Mouse (Mus musculus) olfactory bulb, adult 2 months (tissue): Measurements from ENCODE around the gene Wdr1. TPM values are rescaled to one million over a fixed set of nuclear protein-coding genes. Genes with fewer than 3 reads are reported as not detected.
A peak's percentile ranks its signal among the peaks of the same experiment; 100 is the strongest.
"Not testable (repeated sequence)": the region's sequence is repeated elsewhere in the genome, so short reads cannot be mapped to it uniquely, and the experiment has no call there.

Source experiments
- H3K27ac ChIP-seq: fragments of 200-500 bp; 2 replicates; pipeline ENCODE4 v1.5.1; 2012; ENCODE audit warnings: low read depth, low read length; ENCODE audit not compliant: insufficient read depth
- H3K4me1 ChIP-seq: fragments of 200-500 bp; 2 replicates; pipeline ENCODE4 v1.6.1; 2012; ENCODE audit warnings: low read length; ENCODE audit not compliant: control insufficient read depth, insufficient read depth
- H3K4me3 ChIP-seq: fragments of 200-500 bp; 2 replicates; pipeline ENCODE4 v1.5.1; 2012; ENCODE audit warnings: mild to moderate bottlenecking, low read depth, low read length, moderate library complexity; ENCODE audit not compliant: insufficient read depth
- CTCF ChIP-seq: fragments of 200-500 bp; IDR thresholded peaks from 2 replicates; pipeline ENCODE4 v1.5.1; 2012; ENCODE audit warnings: low read depth, mild to moderate bottlenecking, low read length, moderate library complexity; ENCODE audit not compliant: insufficient read depth
- POLR2A ChIP-seq: fragments of 200-500 bp; IDR thresholded peaks from 2 replicates; pipeline ENCODE4 v1.6.1; 2012; ENCODE audit warnings: mild to moderate bottlenecking, low read depth, low read length, moderate library complexity; ENCODE audit not compliant: insufficient read depth
- WGBS: fragments of 180-500 bp; shearing (Covaris S2); methylation state at CpG from one replicate; pipeline ENCODE4 v1.1.7; 2018; 5-methylcytosine and 5-hydroxymethylcytosine counted together
- polyA plus RNA-seq: library from polyadenylated mRNA; stranded (reverse); fragments of >200 nt; gene quantifications from 2 replicates; pipeline ENCODE4 v1.2.4, GENCODE M21; 2012; ENCODE audit warnings: low replicate concordance; ENCODE audit not compliant: missing spikeins, insufficient read depth, insufficient read length

Gene Wdr1
- polyA plus RNA-seq: 427 TPM in 1 of 2 replicates, not detected in the other

GRCm38 (mm10) chr5:38563121-38563520 lies at the start of gene Wdr1:
TSS of gene Wdr1 (minus strand) at chr5:38563221.
- 85% methylated on average over 2 of the region's 2 CpGs for WGBS
- TF ChIP-seq POLR2A (no peak), CTCF (no peak)
- H3K4me1 ChIP-seq: peaks cover 14% of the 10 kb centered on the region
- peak within 1 kb of the TSS; percentile 83 for H3K4me3 ChIP-seq
- peak within 1 kb of the TSS; percentile 86 for H3K27ac ChIP-seq

- no peaks in the 10 kb centered on the region for H3K4me1 ChIP-seq
- TF ChIP-seq POLR2A (no peak), CTCF (no peak)
- no peak overlapping the region for H3K4me3 ChIP-seq
- WGBS: 59% methylated on average over 3 of the region's 3 CpGs
- no peak overlapping the region for H3K27ac ChIP-seq
These were observed 48.1 kb upstream of the Wdr1 start for GRCm38 (mm10) chr5:38611118-38611517.

GRCm38 (mm10) chr5:38608219-38608618 lies 45.2 kb upstream of the Wdr1 start:
- 83% methylated on average over 4 of the region's 4 CpGs for WGBS
- not testable (repeated sequence) for H3K4me1 ChIP-seq, H3K27ac ChIP-seq, H3K4me3 ChIP-seq

GRCm38 (mm10) chr5:38598647-38599304 lies 35.8 kb upstream of the Wdr1 start:
- Histone ChIP-seq H3K4me1 (no peaks in the 10 kb centered on the region), H3K27ac (no peak overlapping the region), H3K4me3 (peak overlapping the region; percentile 37)
- no peak for TF ChIP-seq CTCF
- WGBS: 44% methylated on average over 11 of the region's 11 CpGs

- peaks cover 2% of the 10 kb centered on the region; the same call in 1 of the 2 replicates for H3K4me1 ChIP-seq
- no peak overlapping the region for H3K27ac ChIP-seq
- 48% methylated on average over 9 of the region's 9 CpGs for WGBS
- no peak overlapping the region for H3K4me3 ChIP-seq
- no peak for TF ChIP-seq CTCF
- TF ChIP-seq POLR2A: no peak
These were observed 25.9 kb upstream of the Wdr1 start for GRCm38 (mm10) chr5:38588924-38589323.

- WGBS: 86% methylated on average over 2 of the region's 2 CpGs
- Histone ChIP-seq H3K4me1 (peaks cover 2% of the 10 kb centered on the region; the same call in 1 of the 2 replicates), H3K27ac (no peak overlapping the region), H3K4me3 (no peak overlapping the region)
- no peak for TF ChIP-seq POLR2A
- no peak for TF ChIP-seq CTCF
These were observed 22.4 kb upstream of the Wdr1 start for GRCm38 (mm10) chr5:38585450-38585849.

GRCm38 (mm10) chr5:38583026-38583425 lies 20.0 kb upstream of the Wdr1 start:
- TF ChIP-seq CTCF (no peak), POLR2A (no peak)
- 80% methylated on average over 4 of the region's 4 CpGs for WGBS
- Histone ChIP-seq H3K4me1 (no peaks in the 10 kb centered on the region), H3K4me3 (no peak overlapping the region), H3K27ac (no peak overlapping the region)

- 25% methylated on average over 6 of the region's 6 CpGs for WGBS
- H3K4me3 ChIP-seq: no peak overlapping the region
- H3K4me1 ChIP-seq: no peaks in the 10 kb centered on the region
- no peak overlapping the region for H3K27ac ChIP-seq
- TF ChIP-seq POLR2A (no peak), CTCF (peak; percentile 78)
These were observed 17.7 kb upstream of the Wdr1 start for GRCm38 (mm10) chr5:38580703-38581102.

- H3K27ac ChIP-seq: no peak overlapping the region
- H3K4me1 ChIP-seq: no peaks in the 10 kb centered on the region
- WGBS: 84% methylated on average over 2 of the region's 2 CpGs
- H3K4me3 ChIP-seq: no peak overlapping the region
- TF ChIP-seq POLR2A (no peak), CTCF (no peak)
These were observed 7.9 kb upstream of the Wdr1 start for GRCm38 (mm10) chr5:38570876-38571275.

- H3K4me1 ChIP-seq: no peaks in the 10 kb centered on the region
- H3K27ac ChIP-seq: no peak overlapping the region
- no peak for TF ChIP-seq POLR2A
- TF ChIP-seq CTCF: no peak
- H3K4me3 ChIP-seq: no peak overlapping the region
These were observed 5.6 kb upstream of the Wdr1 start for GRCm38 (mm10) chr5:38568652-38569051.

GRCm38 (mm10) chr5:38564831-38565230 lies 1.8 kb upstream of the Wdr1 start:
- WGBS: 78% methylated on average over 6 of the region's 6 CpGs
- Histone ChIP-seq H3K4me1 (peaks cover 4% of the 10 kb centered on the region), H3K27ac (no peak overlapping the region), H3K4me3 (no peak overlapping the region)
- TF ChIP-seq CTCF: no peak
- no peak for TF ChIP-seq POLR2A
